Mouse (Mus musculus) testis, adult 2 months (tissue): ENCODE measurements around the gene Agmat.

Experiments used
- CTCF ChIP-seq: fragments of 200-500 bp; IDR thresholded peaks from 2 replicates; pipeline ENCODE4 v1.5.1; 2012; ENCODE audit warnings: low read depth, mild to moderate bottlenecking, inconsistent platforms, low read length, moderate library complexity; ENCODE audit not compliant: control insufficient read depth, insufficient read depth, insufficient replicate concordance
- POLR2A ChIP-seq: fragments of 200-500 bp; IDR thresholded peaks from 2 replicates; pipeline ENCODE4 v1.6.1; 2012; ENCODE audit warnings: low read depth, mild to moderate bottlenecking, inconsistent platforms, low read length, moderate library complexity; ENCODE audit not compliant: control insufficient read depth

- TF ChIP-seq CTCF (no peak), POLR2A (no peak)
Measured at GRCm38 (mm10) chr4:141763476-141763875, 17.0 kb downstream of the Agmat start.
